Mouse (Mus musculus) kidney, adult 2 months (tissue): ENCODE results near the gene Mdh1. TPM values are rescaled to one million over a fixed set of nuclear protein-coding genes. Genes with fewer than 3 reads are reported as not detected.

Experiments
- DNase-seq: peaks from one replicate; pipeline ENCODE4 v3.0.0; 2021
- H3K27ac ChIP-seq: fragments of 200-500 bp; 2 replicates; pipeline ENCODE4 v1.5.1; 2012; ENCODE audit warnings: low read depth, low read length, control low read depth, inconsistent platforms; ENCODE audit not compliant: insufficient read depth
- H3K27me3 ChIP-seq: fragments of 200-500 bp; replicated peaks from 2 replicates; pipeline ENCODE4 v1.6.1; 2012; ENCODE audit warnings: mild to moderate bottlenecking, moderate library complexity, low read length, inconsistent platforms; ENCODE audit not compliant: control insufficient read depth, insufficient read depth
- H3K36me3 ChIP-seq: fragments of 200-500 bp; 2 replicates; pipeline ENCODE4 v1.6.1; 2012; ENCODE audit warnings: mild to moderate bottlenecking, moderate library complexity, low read length, inconsistent platforms; ENCODE audit not compliant: control insufficient read depth, insufficient read depth
- H3K4me1 ChIP-seq: fragments of 200-500 bp; 2 replicates; pipeline ENCODE4 v1.6.1; 2011; ENCODE audit warnings: low read length; ENCODE audit not compliant: control insufficient read depth, insufficient read depth
- H3K4me3 ChIP-seq: fragments of 200-500 bp; 2 replicates; pipeline ENCODE4 v1.5.1; 2011; ENCODE audit warnings: mild to moderate bottlenecking, low read depth, low read length, control low read depth; ENCODE audit not compliant: insufficient read depth
- CTCF ChIP-seq: fragments of 200-500 bp; conservative IDR thresholded peaks from 2 replicates; pipeline ENCODE4 v1.5.1; 2011; ENCODE audit warnings: low read depth, mild to moderate bottlenecking, control low read depth, low read length, moderate library complexity, mixed read lengths; ENCODE audit not compliant: insufficient read depth, insufficient read length
- POLR2A ChIP-seq: fragments of 200-500 bp; IDR thresholded peaks from one replicate; pipeline ENCODE4 v1.6.1; 2011; ENCODE audit warnings: low read depth, low read length, control low read depth
- WGBS: fragments of 180-500 bp; shearing (Covaris S2); methylation state at CpG from one replicate; pipeline ENCODE4 v1.1.7; 2018; 5-methylcytosine and 5-hydroxymethylcytosine counted together
- polyA plus RNA-seq: library from polyadenylated mRNA; depleted of rRNA; stranded (reverse); fragments of >200 nt; gene quantifications from 2 replicates; pipeline ENCODE4 v1.2.3, GENCODE M21; 2012

Mdh1 gene
- polyA plus RNA-seq, 1 experiment: 1,136 TPM

- Histone ChIP-seq H3K4me3 (no peak overlapping the region), H3K36me3 (peaks cover 22% of the 10 kb centered on the region), H3K4me1 (peaks cover 17% of the 10 kb centered on the region; the same call in 1 of the 2 replicates), H3K27ac (peak overlapping the region; percentile 13; the same call in 1 of the 2 replicates), H3K27me3 (no peaks in the 10 kb centered on the region)
- TF ChIP-seq POLR2A: no peak
- TF ChIP-seq CTCF: no peak
- WGBS: 48% methylated on average over 5 of the region's 5 CpGs
- peak; percentile 70 for DNase-seq
These were observed 10.8 kb downstream of the Mdh1 start for GRCm38 (mm10) chr11:21561347-21561746.

- TF ChIP-seq CTCF (no peak), POLR2A (no peak)
- H3K27ac ChIP-seq: no peak overlapping the region
- peaks cover 21% of the 10 kb centered on the region for H3K36me3 ChIP-seq
- 48% methylated on average over 11 of the region's 11 CpGs for WGBS
- H3K27me3 ChIP-seq: no peaks in the 10 kb centered on the region
- no peak for DNase-seq
- no peak overlapping the region for H3K4me3 ChIP-seq
- peaks cover 12% of the 10 kb centered on the region; the same call in 1 of the 2 replicates for H3K4me1 ChIP-seq
These were observed 12.4 kb downstream of the Mdh1 start for GRCm38 (mm10) chr11:21559727-21560126.

GRCm38 (mm10) chr11:21552049-21552448 lies 20.1 kb downstream of the Mdh1 start:
- no peak overlapping the region for H3K4me3 ChIP-seq
- no peak for DNase-seq
- H3K27ac ChIP-seq: no peak overlapping the region
- no peaks in the 10 kb centered on the region for H3K27me3 ChIP-seq
- peaks cover 13% of the 10 kb centered on the region for H3K4me1 ChIP-seq
- peaks cover 2% of the 10 kb centered on the region; the same call in 1 of the 2 replicates for H3K36me3 ChIP-seq
- 54% methylated on average over 3 of the region's 3 CpGs for WGBS
- TF ChIP-seq CTCF (no peak), POLR2A (no peak)

- H3K27ac ChIP-seq: peak overlapping the region; percentile 93
- DNase-seq: no peak
These were observed 21.7 kb downstream of the Mdh1 start for GRCm38 (mm10) chr11:21550222-21551173.

GRCm38 (mm10) chr11:21549754-21550153 lies 22.4 kb downstream of the Mdh1 start:
- Histone ChIP-seq H3K27ac (no peak overlapping the region; the same call in 1 of the 2 replicates), H3K4me3 (no peak overlapping the region), H3K36me3 (no peaks in the 10 kb centered on the region), H3K27me3 (no peaks in the 10 kb centered on the region), H3K4me1 (peaks cover 13% of the 10 kb centered on the region)
- WGBS: 23% methylated on average over 4 of the region's 4 CpGs
- DNase-seq: peak; percentile 89
- TF ChIP-seq CTCF: no peak
- no peak for TF ChIP-seq POLR2A

More at GRCm38 (mm10) chr11:21550222-21551173, 21.7 kb downstream of the Mdh1 start:
- TF ChIP-seq POLR2A: no peak
- no peak for TF ChIP-seq CTCF
- H3K36me3 ChIP-seq: no peaks in the 10 kb centered on the region
- peaks cover 13% of the 10 kb centered on the region for H3K4me1 ChIP-seq
- H3K27me3 ChIP-seq: no peaks in the 10 kb centered on the region
- 68% methylated on average over 12 of the region's 12 CpGs for WGBS
- H3K4me3 ChIP-seq: no peak overlapping the region

GRCm38 (mm10) chr11:21549052-21549451 lies 23.1 kb downstream of the Mdh1 start:
- DNase-seq: no peak

GRCm38 (mm10) chr11:21547518-21547917 lies 24.6 kb downstream of the Mdh1 start:
- Histone ChIP-seq H3K27ac (no peak overlapping the region), H3K4me3 (no peak overlapping the region), H3K27me3 (no peaks in the 10 kb centered on the region), H3K36me3 (no peaks in the 10 kb centered on the region), H3K4me1 (peaks cover 13% of the 10 kb centered on the region)
- DNase-seq: no peak
- no peak for TF ChIP-seq CTCF
- TF ChIP-seq POLR2A: no peak

More at GRCm38 (mm10) chr11:21549052-21549451, 23.1 kb downstream of the Mdh1 start:
- no peaks in the 10 kb centered on the region for H3K36me3 ChIP-seq
- H3K27me3 ChIP-seq: no peaks in the 10 kb centered on the region
- 84% methylated on average over 2 of the region's 2 CpGs for WGBS
- H3K4me3 ChIP-seq: no peak overlapping the region
- TF ChIP-seq CTCF (no peak), POLR2A (no peak)
- H3K4me1 ChIP-seq: peaks cover 13% of the 10 kb centered on the region
- no peak overlapping the region for H3K27ac ChIP-seq
